Mouse (Mus musculus): ENCODE measurements around the gene Scn8a.

DNA sequence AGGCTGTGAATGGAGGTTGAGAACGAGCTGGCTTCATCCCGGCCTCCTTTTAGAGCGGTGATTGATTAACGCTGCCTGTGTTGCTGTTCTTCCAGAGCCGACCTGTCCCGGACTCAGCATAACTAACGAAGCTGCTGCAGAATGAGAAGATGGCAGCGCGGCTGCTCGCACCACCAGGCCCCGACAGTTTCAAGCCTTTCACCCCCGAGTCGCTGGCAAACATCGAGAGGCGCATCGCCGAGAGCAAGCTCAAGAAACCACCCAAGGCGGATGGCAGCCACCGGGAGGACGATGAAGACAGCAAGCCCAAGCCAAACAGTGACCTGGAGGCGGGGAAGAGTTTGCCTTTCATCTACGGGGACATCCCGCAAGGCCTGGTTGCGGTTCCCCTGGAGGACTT, 66.5 kb downstream of the Scn8a start:
- TF ChIP-seq CTCF (IDR thresholded peaks at IDR 0.05) (no peak), EP300 (IDR thresholded peaks at IDR 0.05) (no peak)

Measured in lung, postnatal 0 days (tissue).